Mouse (Mus musculus): ENCODE results near the gene Trex1.

Trex1 gene

DNA sequence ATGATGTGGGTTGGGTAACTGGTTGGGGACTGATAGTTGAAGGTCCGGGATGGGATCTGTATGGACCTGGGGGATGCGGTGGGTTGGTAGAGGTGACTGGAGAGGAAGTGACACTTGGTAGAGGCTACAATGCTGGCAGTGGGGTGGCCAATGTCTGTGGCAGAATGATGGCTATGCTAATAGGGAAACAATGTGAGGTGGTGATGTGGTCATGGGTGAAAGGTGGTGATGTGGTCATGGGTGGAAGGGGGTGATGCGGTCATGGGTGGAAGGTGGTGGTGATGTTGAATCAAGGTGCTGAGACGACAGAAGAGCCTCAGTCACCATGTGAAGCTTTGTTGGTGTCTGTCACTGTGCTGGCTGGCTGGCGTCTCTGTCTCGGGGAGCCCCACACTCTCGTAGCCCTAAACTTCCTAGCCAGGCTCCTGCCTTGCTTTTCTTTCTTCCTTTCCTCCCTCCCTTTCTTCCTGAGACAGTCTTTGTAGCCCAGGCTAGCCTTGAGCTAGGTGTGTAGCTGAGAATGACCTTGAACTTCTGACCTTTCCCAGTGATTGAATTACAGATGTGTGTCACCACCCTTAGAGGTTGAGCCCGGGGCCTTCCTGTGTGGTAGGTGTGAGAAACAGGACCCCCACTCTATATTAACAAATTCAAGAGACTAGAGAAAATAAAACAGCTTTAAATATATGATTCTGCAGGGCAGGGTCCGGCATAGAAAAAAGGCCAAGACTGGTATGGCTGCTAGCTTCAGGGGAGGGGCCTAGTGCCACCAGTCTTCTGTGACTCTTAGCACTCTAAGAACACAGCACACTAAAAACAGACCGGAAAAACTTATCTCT lies 7.7 kb downstream of the Trex1 start:
- DNase-seq (ENCODE audit: low spot score) = no peak

DNA sequence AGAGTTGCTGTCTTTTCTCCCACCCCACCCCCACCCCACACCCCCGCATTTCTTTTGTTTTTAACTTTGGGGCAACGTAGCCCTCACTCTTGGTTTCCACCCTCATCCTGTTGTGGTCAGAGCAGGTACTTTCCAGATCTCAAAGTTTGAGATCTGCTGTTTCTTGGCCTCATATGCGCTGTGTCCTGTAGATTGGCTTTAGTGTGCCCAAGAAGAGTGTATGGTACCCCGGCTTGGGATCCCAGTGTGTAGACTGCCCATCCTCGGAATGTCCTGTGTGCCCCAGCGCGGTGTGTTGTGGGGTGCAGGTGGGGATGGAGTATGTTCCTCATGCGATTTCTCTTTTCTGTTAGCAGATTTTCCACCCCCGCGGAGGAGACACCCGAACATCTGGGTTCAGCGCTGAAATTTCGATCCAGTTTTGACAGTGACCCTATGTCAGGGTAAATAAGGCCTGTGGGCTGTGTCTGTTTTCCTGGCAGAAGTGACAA lies 8.5 kb downstream of the Trex1 start:
- DNase-seq (ENCODE audit: low spot score) = no peak

DNA sequence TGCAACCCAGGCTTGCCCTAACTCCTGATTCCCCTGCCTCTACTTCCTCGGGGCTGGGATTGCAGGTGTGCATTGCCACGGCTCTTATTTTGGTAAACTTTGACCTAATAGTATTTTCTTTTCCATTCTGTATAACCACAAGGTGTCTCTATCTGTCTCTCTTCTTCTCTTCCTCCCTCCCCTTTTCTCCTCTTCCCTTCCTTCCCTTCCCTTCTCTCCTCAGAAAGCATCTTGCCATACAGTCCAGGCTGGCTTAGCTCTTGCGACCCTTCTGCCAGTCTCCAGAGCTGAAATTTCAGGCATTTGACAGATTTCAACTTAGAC lies 8.9 kb downstream of the Trex1 start:
- DNase-seq (ENCODE audit: low spot score) = no peak

DNA sequence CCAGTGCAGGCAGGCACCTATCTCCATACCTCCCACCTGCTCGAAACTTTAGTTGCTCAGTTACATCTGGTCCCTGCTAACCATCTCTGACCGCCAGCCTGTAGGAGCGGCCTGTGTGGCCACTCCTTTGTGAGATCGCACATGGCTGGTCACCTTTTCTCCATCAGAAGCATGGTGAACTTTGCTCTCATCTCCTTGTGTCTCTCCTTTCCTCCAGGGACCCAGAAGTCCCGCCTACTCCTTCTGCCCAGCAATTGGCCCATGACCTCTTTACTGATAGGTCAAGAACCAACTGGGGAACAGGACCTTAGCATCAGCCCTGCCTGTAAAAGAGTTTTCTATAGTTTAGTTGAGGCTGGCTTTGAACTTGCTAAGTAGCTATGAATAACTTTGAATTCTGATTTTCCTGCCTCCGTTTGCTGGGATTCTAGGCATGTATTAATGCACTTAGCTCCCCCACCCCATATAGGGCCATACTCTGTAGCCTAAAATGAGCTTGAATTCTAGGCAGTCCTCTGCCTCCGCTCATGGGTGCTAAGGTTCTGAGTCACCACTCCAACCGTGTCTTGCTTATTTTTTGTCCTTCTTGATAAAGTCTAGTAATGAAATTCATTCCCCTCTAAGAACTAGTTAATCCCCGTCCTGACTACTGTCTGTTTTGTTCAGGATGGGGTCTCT lies 9.4 kb downstream of the Trex1 start:
- DNase-seq (ENCODE audit: low spot score) = no peak

DNA sequence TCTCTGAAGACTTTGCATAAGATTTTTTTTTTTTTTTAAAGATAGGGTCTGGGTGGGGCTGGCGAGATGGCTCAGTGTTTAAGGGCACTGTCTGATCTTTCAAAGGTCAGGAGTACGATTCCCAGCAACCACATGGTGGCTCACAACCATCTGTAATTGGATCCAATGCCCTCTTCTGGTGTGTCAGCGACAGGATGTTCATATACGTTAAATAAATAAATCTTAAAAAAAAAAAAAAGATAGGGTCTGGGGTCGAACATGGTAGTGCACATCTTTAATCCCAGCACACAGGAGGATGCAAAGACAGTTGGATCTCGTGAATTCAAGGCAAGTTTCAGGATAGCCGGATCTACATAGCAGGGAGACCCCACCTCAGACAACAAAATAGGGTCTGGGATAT lies 10.2 kb downstream of the Trex1 start:
- DNase-seq (ENCODE audit: low spot score) = no peak

DNA sequence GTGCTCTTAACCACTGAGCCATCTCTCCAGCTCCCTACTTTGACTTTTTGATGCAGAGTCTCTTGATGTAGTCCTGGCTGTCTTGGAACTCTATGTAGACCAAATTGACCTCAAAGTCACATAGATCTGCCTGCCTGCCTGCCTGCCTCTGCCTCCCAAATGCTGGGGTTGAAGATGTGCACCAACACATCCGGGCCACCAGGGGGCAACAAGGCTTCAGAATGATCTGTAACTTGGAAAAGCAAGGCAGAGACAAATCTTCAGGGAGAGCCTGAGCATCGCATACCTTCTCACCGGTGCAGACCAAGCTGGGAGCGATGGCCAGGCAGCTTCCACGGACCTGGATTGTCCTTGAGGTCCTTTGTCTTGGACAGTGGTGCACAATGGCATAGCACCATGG lies 13.2 kb downstream of the Trex1 start:
- DNase-seq (ENCODE audit: low spot score) = no peak

DNA sequence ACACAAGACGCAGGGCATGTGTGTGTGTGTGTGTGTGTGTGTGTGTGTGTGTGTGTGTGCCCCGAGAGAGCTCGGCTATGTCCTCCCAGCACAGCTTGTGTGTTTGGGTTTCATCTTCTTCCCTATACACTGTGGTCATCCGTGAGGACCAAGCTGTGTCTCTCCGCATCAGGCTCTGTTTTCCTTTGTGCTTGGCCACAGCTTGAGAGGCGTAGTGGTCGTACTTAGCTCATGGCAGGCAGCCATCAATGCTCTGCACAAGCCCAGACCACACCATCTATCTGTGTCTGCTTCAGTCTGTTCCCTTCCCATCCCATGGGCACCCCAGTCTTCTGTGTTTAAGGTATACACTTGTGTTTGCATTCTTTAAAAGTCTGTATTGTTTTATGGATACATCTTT lies 18.2 kb downstream of the Trex1 start:
- no peak for DNase-seq (ENCODE audit: low spot score)

DNA sequence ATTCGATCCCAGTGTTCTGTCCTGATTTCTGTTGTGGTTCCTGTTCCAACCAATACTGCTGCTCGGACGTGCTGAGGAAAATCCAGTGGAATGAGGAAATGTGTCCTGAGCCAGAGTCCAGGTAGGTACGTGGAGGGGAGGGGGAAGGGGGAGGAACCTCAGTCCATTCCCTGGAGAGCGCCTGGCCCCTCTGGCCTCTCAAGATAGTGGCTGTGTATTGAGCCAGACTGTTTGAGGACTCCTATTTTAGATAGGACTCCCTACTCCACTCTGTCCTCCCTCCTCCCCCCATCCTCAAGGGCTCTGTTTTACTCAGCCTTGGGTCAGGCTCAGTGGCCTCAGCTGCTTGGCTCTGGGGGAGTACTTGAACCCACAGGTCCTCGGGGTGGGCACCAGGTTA lies 18.6 kb downstream of the Trex1 start:
- no peak for DNase-seq (ENCODE audit: low spot score)

DNA sequence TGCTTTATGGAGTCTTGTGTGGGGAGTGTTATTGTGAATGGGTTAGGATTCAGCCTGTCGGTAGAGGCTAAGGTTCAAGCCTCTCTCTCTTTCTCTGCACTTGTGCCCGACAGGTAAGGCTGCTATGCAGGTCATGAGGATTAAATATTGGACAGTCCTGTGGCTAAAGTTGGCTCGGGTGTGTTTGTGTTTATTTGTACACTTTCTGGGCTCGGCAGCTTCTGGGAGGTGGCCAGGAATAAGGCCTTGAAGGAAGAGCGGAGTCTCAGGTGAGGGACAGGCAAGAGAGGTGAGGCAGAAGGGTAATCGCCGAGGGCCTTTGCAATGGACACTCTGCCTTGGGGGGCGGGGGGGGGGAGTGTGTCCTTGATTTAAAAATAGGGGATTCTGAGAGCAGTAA lies 19.3 kb downstream of the Trex1 start:
- no peak for DNase-seq (ENCODE audit: low spot score)

DNA sequence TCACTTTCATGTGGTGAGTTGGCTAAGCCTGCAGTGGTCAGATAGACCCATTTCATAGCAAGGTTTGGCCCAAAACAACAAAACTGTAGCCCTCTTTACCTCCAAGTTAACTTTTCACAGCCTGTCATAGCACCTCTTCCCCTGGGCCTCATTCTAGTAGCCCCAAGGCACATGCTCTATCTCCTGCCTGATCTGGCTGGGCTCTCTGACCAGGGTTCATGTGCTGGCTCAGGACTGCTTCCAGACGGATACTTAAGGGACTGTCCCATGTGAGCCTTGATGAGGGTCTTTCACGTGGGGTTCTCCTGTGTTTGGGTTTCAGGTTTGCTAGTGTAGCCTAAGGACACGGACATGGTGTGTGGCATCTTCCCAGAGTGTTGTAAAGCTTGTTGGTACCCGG lies 19.9 kb downstream of the Trex1 start:
- DNase-seq (ENCODE audit: low spot score) = no peak

DNA sequence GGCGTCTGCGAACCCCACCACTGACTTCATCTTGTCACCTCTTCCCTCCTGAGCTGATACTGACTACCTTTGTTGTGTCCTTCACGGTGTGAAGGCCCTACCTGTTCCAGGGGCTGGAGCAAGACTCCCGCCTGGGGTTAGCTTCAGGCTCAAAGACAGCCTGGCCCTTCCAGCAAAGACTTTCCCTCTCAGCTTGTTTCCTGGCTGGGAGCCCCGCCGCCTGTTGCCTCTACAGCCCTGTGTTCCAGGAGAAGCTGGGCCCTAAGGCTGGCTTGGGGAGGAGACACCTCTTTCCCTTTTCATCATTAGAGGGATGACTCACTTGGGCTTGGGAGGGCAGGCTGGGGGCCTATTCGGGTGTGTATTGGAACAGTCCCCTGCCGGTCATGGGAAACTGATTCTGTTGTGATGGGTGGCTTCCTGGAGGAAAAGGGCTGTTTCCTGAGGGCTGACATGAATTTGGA lies 20.6 kb downstream of the Trex1 start:
- no peak for DNase-seq (ENCODE audit: low spot score)

DNA sequence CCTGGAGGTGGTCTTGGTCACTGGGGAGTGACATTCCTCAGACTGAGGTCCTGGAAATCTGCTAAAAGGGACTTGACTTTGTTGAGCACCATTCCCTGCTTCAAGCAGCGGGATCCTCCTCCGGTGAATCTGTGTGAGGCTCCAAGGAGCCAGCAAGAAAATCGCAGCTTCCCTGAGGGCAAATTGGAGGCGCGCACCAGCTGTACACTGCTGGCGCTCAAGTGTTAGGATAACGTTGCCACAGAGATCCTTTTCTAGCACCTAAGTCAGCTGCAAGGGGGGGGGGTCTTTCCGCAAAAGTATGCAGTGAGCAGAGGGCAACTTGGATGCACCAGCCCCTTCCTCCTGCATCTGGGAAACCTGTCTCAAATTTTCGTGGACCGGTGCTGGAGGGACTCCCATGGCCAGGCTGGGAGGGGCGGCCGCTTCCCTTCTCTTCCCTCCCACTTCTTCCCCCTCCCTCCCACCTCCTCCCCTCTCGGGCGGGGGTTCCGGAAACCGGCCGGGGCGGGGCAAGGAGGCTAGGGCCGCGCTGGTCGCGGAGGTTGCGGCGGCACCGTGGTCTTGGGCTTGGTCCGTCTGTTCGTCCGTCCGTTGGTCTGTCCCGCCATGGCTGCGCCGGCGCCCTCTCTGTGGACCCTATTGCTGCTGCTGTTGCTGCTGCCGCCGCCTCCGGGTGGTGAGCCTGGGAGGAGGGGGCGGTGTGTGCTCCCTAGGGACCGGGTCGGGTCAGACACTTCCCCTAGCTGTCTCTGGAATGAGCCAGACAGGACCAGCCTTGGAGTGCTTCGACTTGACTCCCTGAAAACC lies 21.2 kb downstream of the Trex1 start, which contains the start of gene Shisa5:
Gene Shisa5, plus strand, starts transcription at position 480 of the 810 bp plus-strand sequence.
- no peak for DNase-seq (ENCODE audit: low spot score)

DNA sequence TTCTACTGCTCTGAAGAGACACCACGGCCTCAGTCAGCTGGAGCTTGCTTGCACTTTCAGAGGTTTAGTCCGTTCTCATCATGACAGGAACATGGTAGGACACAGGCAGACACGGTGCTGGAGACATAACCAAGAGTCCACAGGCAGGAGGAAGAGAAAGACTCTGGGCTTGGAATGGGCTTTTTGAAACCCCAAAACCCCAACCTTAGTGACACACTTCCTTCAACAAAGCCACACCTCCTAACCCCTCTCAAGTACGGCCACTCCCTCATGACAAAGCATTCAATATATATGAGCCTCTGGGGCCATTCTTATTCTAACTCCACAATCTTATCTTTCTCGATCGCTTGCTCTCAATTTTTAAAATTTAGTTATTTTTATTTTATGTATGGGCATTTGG lies 27.1 kb downstream of the Trex1 start:
- DNase-seq (ENCODE audit: low spot score) = no peak

DNA sequence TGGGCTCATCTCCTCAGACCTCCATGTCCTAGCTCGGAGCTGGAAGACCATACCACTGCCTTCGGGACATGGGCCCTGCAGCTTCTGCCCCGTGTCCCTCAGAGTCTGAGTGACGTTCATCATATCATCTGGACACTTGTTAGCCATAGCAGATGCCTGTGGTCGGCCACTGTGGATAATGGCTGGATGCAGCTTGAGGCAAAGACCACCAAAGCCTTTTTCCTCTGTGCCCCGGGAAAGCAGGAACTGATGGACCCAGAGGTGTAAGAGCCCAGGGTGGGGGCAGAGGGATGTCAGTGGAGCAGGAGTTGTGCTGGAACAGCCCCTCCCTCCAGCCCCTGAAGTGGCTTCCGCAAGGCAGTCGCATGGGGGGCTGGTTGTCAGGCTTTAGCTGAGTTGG lies 27.8 kb downstream of the Trex1 start:
- no peak for DNase-seq (ENCODE audit: low spot score)

DNA sequence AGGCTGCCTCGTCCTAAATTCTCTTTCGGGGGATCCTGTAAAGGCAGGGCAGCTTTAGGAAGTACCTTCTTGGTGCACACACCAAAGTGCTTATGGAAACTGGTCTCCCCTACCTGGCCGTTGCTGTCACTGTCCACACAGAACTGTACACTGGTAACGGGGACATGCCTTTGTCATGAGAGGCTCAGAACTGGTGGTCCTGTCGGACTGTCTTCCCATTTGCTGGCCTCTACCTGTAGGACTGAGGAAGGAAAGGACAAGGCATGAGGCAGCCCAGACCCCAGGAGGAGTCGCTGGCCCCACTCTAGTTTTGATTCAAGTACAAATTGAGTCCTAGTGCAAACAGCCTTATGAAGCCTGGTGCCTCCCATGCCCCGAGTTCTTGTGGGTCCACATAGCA lies 28.5 kb downstream of the Trex1 start:
- DNase-seq (ENCODE audit: low spot score) = no peak

DNA sequence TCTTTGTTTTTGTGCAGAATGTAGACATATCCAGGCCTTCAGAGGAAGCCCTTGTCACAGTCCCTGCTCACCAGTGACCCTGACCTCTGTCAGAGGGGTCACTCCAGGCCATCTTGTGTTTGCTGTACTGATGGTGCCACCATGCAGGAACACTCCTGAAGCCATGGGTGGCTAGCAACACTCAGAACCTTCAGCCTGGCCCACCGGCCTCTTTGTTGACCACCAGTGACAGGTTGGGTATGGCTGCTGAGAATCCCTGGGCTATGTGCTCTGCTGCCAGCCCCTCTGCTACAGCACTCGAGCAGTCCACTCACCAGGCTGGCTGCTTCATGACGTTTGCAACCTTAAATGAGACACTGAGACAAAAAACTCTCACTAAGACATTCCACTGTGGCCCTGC lies 29.2 kb downstream of the Trex1 start:
- DNase-seq (ENCODE audit: low spot score) = no peak

DNA sequence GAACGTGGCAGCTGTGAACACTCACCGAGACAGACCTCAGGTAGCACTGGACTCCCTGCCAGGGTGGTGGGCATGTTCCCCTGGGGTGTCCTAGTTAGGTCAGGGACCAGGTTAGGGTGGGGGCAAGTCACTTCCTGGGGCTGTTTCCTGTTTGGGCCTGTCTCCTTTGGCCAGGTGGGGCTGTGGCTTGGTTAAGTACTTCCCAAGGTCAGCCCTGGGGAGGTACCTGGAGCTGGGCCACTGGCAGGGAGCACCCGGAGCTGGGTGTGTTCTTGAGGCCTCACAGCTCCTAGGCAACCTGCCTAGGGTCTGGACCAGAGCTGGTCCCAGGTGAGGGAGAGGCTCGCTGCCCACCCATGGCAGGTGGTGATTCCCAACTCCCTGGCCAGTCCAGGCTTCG lies 30.6 kb downstream of the Trex1 start:
- no peak for DNase-seq (ENCODE audit: low spot score)

DNA sequence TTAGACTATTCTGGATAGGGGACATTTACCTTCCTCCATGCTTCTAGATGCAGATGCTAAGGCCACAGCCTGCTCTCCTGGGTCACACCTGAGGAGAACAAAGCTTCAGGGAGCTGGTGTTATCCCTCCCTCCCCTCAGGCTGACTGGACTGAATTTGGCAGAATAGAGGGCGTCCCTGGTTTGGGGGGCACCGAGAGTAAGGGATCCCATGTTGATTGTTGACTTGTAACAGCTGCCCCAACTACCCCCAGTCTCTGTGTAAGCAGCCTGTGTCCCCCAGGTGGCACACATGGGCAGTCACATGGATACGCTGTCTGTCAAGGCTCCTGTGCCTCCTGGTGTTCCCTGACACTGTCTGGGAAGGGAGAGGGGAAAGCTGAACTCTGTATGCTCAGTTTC lies 31.1 kb downstream of the Trex1 start:
- no peak for DNase-seq (ENCODE audit: low spot score)

DNA sequence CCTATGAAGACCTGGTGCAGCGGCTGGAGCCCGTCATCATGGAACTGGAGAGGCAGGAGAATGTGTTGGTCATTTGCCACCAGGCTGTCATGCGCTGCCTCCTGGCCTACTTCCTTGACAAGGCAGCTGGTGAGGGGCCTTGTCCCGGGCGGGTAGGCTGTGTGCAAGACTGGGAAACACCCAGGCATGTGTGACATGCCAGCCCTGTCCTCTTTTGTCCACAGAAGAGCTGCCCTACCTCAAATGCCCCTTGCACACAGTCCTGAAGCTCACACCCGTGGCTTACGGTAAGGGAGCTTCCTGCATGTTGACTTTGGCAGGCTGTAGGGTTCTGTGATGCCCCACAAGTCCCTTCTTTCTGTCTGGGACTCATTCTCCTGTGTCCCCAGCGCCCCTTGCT lies 32.0 kb downstream of the Trex1 start:
- no peak for DNase-seq (ENCODE audit: low spot score)

DNA sequence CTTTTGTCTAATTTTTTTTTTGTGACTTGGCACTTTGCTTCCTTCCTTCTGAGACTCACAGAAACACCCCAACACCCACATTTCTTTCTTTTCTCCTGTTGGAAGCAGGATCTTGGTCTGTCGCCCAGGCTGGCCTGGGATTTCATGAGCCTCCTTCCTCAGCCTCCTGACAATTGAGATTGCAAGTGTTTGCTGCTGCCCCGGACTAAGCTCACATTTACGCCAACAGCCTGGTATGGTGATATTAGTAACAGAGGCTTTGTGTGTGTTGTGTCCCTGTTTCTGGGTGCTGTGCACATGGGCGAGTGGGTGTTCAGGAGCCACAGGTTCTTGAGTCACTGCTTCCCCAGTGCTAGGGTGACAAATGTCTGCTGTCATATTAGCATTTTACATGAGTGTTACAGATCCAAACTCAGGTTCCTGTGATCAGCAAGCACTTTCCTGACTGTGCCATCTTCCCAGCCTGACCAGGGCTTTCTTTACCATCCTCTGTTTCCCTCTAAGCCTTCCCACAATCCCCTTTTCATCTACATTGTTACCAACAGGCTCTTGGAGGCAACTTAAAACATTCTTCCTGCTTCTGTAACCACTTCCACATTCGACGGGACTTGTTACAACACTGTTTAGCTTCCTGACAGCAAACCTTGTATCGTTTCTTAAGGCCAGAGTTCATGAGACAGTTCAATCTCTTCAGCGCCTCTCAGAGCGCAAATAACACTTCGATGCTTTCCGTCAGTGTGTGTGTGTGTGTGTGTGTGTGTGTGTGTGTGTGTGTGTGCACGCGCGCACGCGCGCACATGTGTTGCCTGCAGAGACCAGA lies 36.5 kb downstream of the Trex1 start:
- no peak for DNase-seq (ENCODE audit: low spot score)

DNA sequence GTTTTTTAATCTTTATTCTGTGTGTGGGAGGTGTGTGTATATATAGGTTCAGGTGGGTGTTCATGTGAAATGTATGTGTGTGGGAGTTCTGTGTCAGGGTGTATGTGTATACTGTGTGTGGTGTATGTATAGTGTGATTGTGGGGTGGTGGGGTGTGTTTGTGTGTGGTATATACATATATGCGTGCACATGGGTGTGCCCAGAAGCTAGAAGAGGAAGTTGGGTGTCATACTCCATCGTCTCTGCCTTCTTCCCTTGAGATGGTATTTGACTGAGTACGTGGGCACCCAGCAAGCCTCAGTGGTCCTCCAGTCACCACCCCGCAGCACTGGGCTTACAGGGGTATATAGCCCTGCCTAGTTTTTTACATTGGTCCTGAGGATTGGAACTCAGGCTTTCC lies 38.1 kb downstream of the Trex1 start:
- no peak for DNase-seq (ENCODE audit: low spot score)
